Mouse (Mus musculus): ENCODE results near the gene Gng7.
A peak's percentile ranks its signal among the peaks of the same experiment; 100 is the strongest.

The Gng7 gene

GRCm38 (mm10) chr10:80940320-80940987 lies 74.3 kb downstream of the Gng7 start:
- DNase-seq = peak; percentile 62 to 78

GRCm38 (mm10) chr10:80939671-80940070 lies 75.1 kb downstream of the Gng7 start:
- peak; percentile 93 to 96 for DNase-seq

- peak; percentile 65 to 71 for DNase-seq
These were observed 75.8 kb downstream of the Gng7 start for GRCm38 (mm10) chr10:80938831-80939550.

GRCm38 (mm10) chr10:80937646-80938045 lies 77.1 kb downstream of the Gng7 start:
- DNase-seq = peak; percentile 79 to 87

GRCm38 (mm10) chr10:80936810-80937164 lies 78.0 kb downstream of the Gng7 start:
- no peak for DNase-seq

- peak; percentile 82 to 88 for DNase-seq
These were observed 78.5 kb downstream of the Gng7 start for GRCm38 (mm10) chr10:80936135-80936809.

- DNase-seq = no peak
These were observed 79.0 kb downstream of the Gng7 start for GRCm38 (mm10) chr10:80935698-80936097.

GRCm38 (mm10) chr10:80935241-80935640 lies 79.5 kb downstream of the Gng7 start:
- DNase-seq = no peak

GRCm38 (mm10) chr10:80934136-80934985 lies 80.4 kb downstream of the Gng7 start:
- no peak for DNase-seq

GRCm38 (mm10) chr10:80933421-80933979 lies 81.2 kb downstream of the Gng7 start:
- peak; percentile 37 to 58 for DNase-seq

- DNase-seq = no peak
These were observed 81.9 kb downstream of the Gng7 start for GRCm38 (mm10) chr10:80932700-80933420.

- DNase-seq = peak; percentile 62 to 68
These were observed 82.5 kb downstream of the Gng7 start for GRCm38 (mm10) chr10:80932206-80932605.

GRCm38 (mm10) chr10:80931695-80932094 lies 83.0 kb downstream of the Gng7 start:
- DNase-seq = peak in 1 of 2 experiments; percentile 42

GRCm38 (mm10) chr10:80931153-80931671 lies 83.5 kb downstream of the Gng7 start:
- peak; percentile 53 to 65 for DNase-seq

GRCm38 (mm10) chr10:80930361-80931152 lies 84.2 kb downstream of the Gng7 start:
- DNase-seq = peak; percentile 58 to 66

- peak; percentile 99 to 100 for DNase-seq
These were observed 85.2 kb downstream of the Gng7 start, which contains the start of gene Gadd45b for GRCm38 (mm10) chr10:80929299-80930226. Gene Gadd45b, plus strand, starts transcription at chr10:80930073.

GRCm38 (mm10) chr10:80928586-80929298 lies 86.0 kb downstream of the Gng7 start:
- peak; percentile 94 to 96 for DNase-seq

GRCm38 (mm10) chr10:80925472-80925871 lies 89.3 kb downstream of the Gng7 start:
- no peak for DNase-seq

- DNase-seq = peak; percentile 66 to 73
These were observed 92.8 kb downstream of the Gng7 start for GRCm38 (mm10) chr10:80921923-80922322.
